Mouse (Mus musculus) MEL (cell line): ENCODE data around the gene Ndufa7.

ENCODE experiments used
- CTCF ChIP-seq, 3 experiments: IDR thresholded peaks in 2 of 3; conservative IDR thresholded peaks in 1 of 3; 2 replicates each; pipeline ENCODE4 v1.5.1; 2011 to 2012; ENCODE audit warnings: low read length in 3 of 3, low read depth in 2 of 3, mild to moderate bottlenecking in 2 of 3, improper control_type of control experiment in 1 of 3, inconsistent platforms in 1 of 3, mixed read lengths in 1 of 3, moderate library complexity in 1 of 3; ENCODE audit not compliant: control insufficient read depth in 1 of 3, insufficient read depth in 1 of 3, poor library complexity in 1 of 3, severe bottlenecking in 1 of 3
- EP300 ChIP-seq, 2 experiments: IDR thresholded peaks; 2 replicates each; pipeline ENCODE4 v1.6.1; 2011; ENCODE audit warnings: improper control_type of control experiment in 2 of 2, low read length in 2 of 2, low read depth in 1 of 2, mild to moderate bottlenecking in 1 of 2
- MEF2A ChIP-seq: IDR thresholded peaks from 2 replicates; pipeline ENCODE4 v1.6.1; 2014; ENCODE audit warnings: low read depth, mild to moderate bottlenecking, inconsistent platforms, low read length, improper control_type of control experiment; ENCODE audit not compliant: poor library complexity, insufficient replicate concordance, severe bottlenecking; ENCODE audit errors: extremely low read depth
- POLR2A ChIP-seq, 2 experiments: IDR thresholded peaks; 2 replicates each; pipeline ENCODE4 v1.6.1; 2011 to 2012; ENCODE audit warnings: low read length in 2 of 2, mild to moderate bottlenecking in 2 of 2, control low read depth in 1 of 2, improper control_type of control experiment in 1 of 2, low read depth in 1 of 2, moderate library complexity in 1 of 2; ENCODE audit not compliant: control insufficient read depth in 1 of 2, insufficient read depth in 1 of 2, poor library complexity in 1 of 2
- USF2 ChIP-seq, 2 experiments: IDR thresholded peaks; 2 replicates each; pipeline ENCODE4 v1.6.1; 2011 to 2012; ENCODE audit warnings: improper control_type of control experiment in 2 of 2, low read length in 2 of 2, borderline replicate concordance in 1 of 2, inconsistent platforms in 1 of 2, low read depth in 1 of 2, mild to moderate bottlenecking in 1 of 2; ENCODE audit not compliant: insufficient read depth in 1 of 2

- TF ChIP-seq CTCF (IDR thresholded peaks at IDR 0.05 in 2 of 3, conservative IDR thresholded peaks at IDR 0.05 in 1 of 3; ENCODE audit: control insufficient read depth in 1 of 3, insufficient read depth in 1 of 3, low read depth in 2 of 3, low read length in 3 of 3, poor library complexity in 1 of 3, severe bottlenecking in 1 of 3) (no peak), EP300 (IDR thresholded peaks at IDR 0.05; ENCODE audit: low read depth in 1 of 2, low read length in 2 of 2) (no peak), MEF2A (no peak), USF2 (IDR thresholded peaks at IDR 0.05; ENCODE audit: borderline replicate concordance in 1 of 2, insufficient read depth in 1 of 2, low read depth in 1 of 2, low read length in 2 of 2) (no peak), POLR2A (IDR thresholded peaks at IDR 0.05; ENCODE audit: control insufficient read depth in 1 of 2, insufficient read depth in 1 of 2, low read depth in 1 of 2, low read length in 2 of 2, poor library complexity in 1 of 2) (no peak)
Measured at GRCm38 (mm10) chr17:33825462-33825861, 1.1 kb downstream of the Ndufa7 start.
